Mouse (Mus musculus) gastrocnemius, postnatal 14 days (tissue): ENCODE results near the gene Aspm. TPM values are rescaled to one million over a fixed set of nuclear protein-coding genes. Genes with fewer than 3 reads are reported as not detected.

ENCODE experiments used
- DNase-seq: peaks from one replicate; pipeline ENCODE4 v3.0.0; 2021; ENCODE audit warnings: mixed read lengths
- intact Hi-C: fragments of 180-260 bp; cut with DNase I; formaldehyde crosslinking; loops from one replicate; pipeline ENCODE4 v1.15.1; 2025; ENCODE audit warnings: low total_unique reads
- total RNA-seq, 2 experiments: library from RNA; stranded (reverse); gene quantifications; 2 replicates each; pipeline ENCODE4 v1.2.3; 2021

Aspm gene
- total RNA-seq, 2 experiments from 2014 or later = 2.5 to 2.7 TPM

DNA sequence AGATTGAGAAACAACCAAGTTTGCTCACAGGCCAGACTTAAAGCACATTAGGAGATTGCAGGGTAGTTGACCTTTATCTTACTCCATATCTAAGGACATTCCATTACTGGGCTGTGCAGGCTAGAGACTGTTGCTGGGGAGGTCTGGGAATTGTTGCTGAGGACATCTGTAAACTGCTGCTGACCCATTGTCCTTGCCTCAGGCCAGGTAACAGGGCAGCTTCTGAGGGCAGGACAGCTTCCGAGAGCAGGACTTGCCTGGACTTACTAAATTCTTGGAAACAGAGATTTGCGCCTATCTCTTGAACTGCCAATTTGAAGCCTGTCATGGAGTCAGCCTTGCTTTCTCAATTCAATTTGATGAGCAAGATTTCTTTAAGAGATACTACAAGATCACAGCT is 40.8 kb downstream of the Aspm start:
- DNase-seq = no peak
- intact Hi-C loops = no loop called here

- intact Hi-C loops = no loop called here
- no peak for DNase-seq
Observed at GRCm38 (mm10) chr1:139496212-139496611, 41.6 kb downstream of the Aspm start.

GRCm38 (mm10) chr1:139499751-139500150 is 45.2 kb downstream of the Aspm start:
- intact Hi-C loops = no loop called here
- DNase-seq = no peak

DNA sequence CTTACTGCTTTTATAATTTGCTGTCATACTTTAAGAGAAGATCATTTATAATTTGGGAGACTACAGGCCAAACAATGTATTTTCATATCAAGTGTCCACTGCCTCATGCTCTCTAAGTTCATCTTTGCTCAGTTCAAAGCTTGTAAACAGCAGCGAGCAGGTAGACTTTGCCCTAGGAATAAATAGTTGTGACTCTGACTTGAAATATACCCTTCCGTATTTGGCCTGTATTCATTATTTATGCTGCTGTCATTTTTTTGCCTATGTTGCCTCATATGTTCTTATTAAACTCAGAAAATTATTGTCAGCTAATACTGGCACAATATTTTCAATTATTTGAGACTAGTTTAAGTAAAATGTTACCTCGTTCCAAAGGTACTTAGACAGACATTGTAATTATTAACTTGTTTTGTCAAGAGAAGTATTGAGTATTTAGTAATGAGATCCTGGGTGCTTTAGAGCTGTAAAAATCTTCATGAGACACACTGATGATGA is 46.7 kb downstream of the Aspm start, which contains the start of gene F13b:
F13b (plus strand) TSS at position 445 of the 495 bp plus-strand sequence.
- DNase-seq = no peak
- intact Hi-C loops = no loop called here

DNA sequence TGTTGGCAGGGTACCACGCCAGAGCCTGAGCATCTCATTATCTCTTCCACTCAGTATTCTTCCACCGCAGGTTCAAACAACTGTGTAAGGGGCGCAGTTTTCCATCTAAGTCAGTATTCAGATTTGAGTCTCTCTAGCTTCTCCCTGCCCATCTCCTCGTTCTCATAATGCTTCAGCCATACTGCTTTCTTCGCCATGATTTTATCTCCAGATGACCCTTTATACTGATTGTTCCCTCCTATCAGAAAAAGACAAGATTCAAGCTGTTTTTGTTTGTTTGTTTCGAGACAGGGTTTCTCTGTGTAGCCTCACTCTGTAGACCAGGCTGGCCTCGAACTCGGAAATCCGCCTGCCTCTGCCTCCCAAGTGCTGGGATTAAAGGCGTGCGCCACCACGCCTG is 60.0 kb downstream of the Aspm start:
- intact Hi-C loops = no loop called here
- no peak for DNase-seq

Other genes starting within 250 kb of the Aspm start
- gene Crb1, start 77.7 kb upstream of the Aspm start, total RNA-seq = not detected
- gene Zbtb41, start 32.5 kb upstream of the Aspm start, total RNA-seq = 10 to 100 TPM; 12.8 to 13.6 TPM
- gene F13b, start 46.9 kb downstream of the Aspm start, total RNA-seq = not detected
- not detected for gene Cfhr1, start 105.5 kb downstream of the Aspm start, total RNA-seq